Mouse (Mus musculus): ENCODE measurements around the gene 6030408B16Rik.

GRCm38 (mm10) chr15:101282471-101282870 lies 10.5 kb upstream of the 6030408B16Rik start:
- no peak for TF ChIP-seq CTCF (IDR thresholded peaks at IDR 0.05)
- TF ChIP-seq POLR2A (IDR thresholded peaks at IDR 0.05; ENCODE audit: insufficient read depth, low read depth, low read length) = no peak
- TF ChIP-seq EP300 (IDR thresholded peaks at IDR 0.05; ENCODE audit: insufficient read depth, low read depth, low read length) = no peak

Data from heart, adult 2 months (tissue).